Mouse (Mus musculus): ENCODE measurements around the gene Ube2j1. TPM values are rescaled to one million over a fixed set of nuclear protein-coding genes. Genes with fewer than 3 reads are reported as not detected.
"Not testable (repeated sequence)": the region's sequence is repeated elsewhere in the genome, so short reads cannot be mapped to it uniquely, and the experiment has no call there.

Ube2j1 gene
- 10 to 100 TPM; 60.1 to 66.0 TPM for total RNA-seq (2021)
- long read RNA-seq, experiment 1, transcript Ube2j1-202 (8 exons, 3,530 nt) = major isoform, 25 of 46 reads
- long read RNA-seq, experiment 1, partial matches to known transcripts = 2 of 46 reads
- long read RNA-seq, experiment 1, other reads (novel, unspliced or antisense) = 19 of 46 reads
- long read RNA-seq, experiment 2, transcript Ube2j1-202 (8 exons, 3,530 nt) = major isoform, 40 of 68 reads
- long read RNA-seq, experiment 2, partial matches to known transcripts = 4 of 68 reads
- long read RNA-seq, experiment 2, other reads (novel, unspliced or antisense) = 24 of 68 reads

- peak; percentile 89 for DNase-seq
These were observed at the start of gene Ube2j1 for GRCm38 (mm10) chr4:33031195-33031960. TSS of gene Ube2j1 (plus strand) at chr4:33031416.

- no peak for DNase-seq
These were observed 49.6 kb upstream of the Ube2j1 start for GRCm38 (mm10) chr4:32981617-32982016.

GRCm38 (mm10) chr4:32982041-32982715, 49.0 kb upstream of the Ube2j1 start:
- no peak for DNase-seq

- DNase-seq = peak; percentile 37
These were observed 48.5 kb upstream of the Ube2j1 start, which contains the start of gene Rragd for GRCm38 (mm10) chr4:32982716-32983175. TSS of gene Rragd (plus strand) at chr4:32983037.

GRCm38 (mm10) chr4:32983176-32984155, 47.8 kb upstream of the Ube2j1 start:
- DNase-seq = peak; percentile 73

GRCm38 (mm10) chr4:32984242-32984641, 47.0 kb upstream of the Ube2j1 start:
- no peak for DNase-seq

- no peak for DNase-seq
These were observed 46.2 kb upstream of the Ube2j1 start for GRCm38 (mm10) chr4:32984801-32985675.

- no peak for DNase-seq
These were observed 45.5 kb upstream of the Ube2j1 start for GRCm38 (mm10) chr4:32985684-32986083.

GRCm38 (mm10) chr4:32987006-32987405, 44.2 kb upstream of the Ube2j1 start:
- DNase-seq = no peak

GRCm38 (mm10) chr4:32989346-32989745, 41.9 kb upstream of the Ube2j1 start:
- no peak for DNase-seq

GRCm38 (mm10) chr4:32994168-32994567, 37.0 kb upstream of the Ube2j1 start:
- DNase-seq = no peak

- DNase-seq = no peak
These were observed 35.1 kb upstream of the Ube2j1 start for GRCm38 (mm10) chr4:32996083-32996482.

- DNase-seq = no peak
These were observed 33.6 kb upstream of the Ube2j1 start for GRCm38 (mm10) chr4:32997571-32997970.

- no peak for DNase-seq
These were observed 32.2 kb upstream of the Ube2j1 start for GRCm38 (mm10) chr4:32998996-32999395.

- DNase-seq = no peak
These were observed 29.1 kb upstream of the Ube2j1 start for GRCm38 (mm10) chr4:33002081-33002480.

- not testable (repeated sequence) for DNase-seq
These were observed 25.4 kb upstream of the Ube2j1 start for GRCm38 (mm10) chr4:33005595-33006470.

- no peak for DNase-seq
These were observed 24.4 kb upstream of the Ube2j1 start for GRCm38 (mm10) chr4:33006844-33007243.

GRCm38 (mm10) chr4:33007443-33008217, 23.6 kb upstream of the Ube2j1 start:
- no peak for DNase-seq

- no peak for DNase-seq
These were observed 21.1 kb upstream of the Ube2j1 start for GRCm38 (mm10) chr4:33010078-33010477.
